Mouse (Mus musculus) megakaryocyte, embryonic 14.5 days (primary cell): ENCODE measurements around the gene Siah1a.

Experiments
- FLI1 ChIP-seq: IDR thresholded peaks from 2 replicates; pipeline ENCODE4 v1.6.1; 2012; ENCODE audit warnings: low read length, inconsistent platforms, mixed read lengths
- GATA1 ChIP-seq: IDR thresholded peaks from 3 replicates; pipeline ENCODE4 v1.6.1; 2012; ENCODE audit warnings: mixed read lengths, low read length, inconsistent platforms, borderline replicate concordance

DNA sequence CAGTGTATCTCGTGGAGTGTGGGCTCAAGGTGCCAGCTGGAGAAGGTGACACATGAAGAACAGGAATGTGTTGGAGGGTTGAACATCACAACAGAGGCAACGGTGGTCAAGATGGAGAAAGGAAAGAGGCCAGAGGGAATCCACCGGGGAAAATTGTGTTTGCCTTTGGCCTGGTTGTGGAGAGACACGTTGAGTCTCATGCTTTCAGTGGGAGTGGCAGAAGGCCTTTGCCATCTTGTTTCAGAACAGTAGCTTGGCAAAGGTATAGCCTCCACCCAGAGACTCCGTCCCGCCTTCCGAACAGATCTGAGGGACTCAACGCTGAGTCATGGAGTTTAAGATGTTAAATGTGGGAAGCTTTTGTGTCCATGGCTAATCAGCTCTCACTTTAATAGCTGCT is 19.9 kb upstream of the Siah1a start:
- no peak for TF ChIP-seq GATA1
- TF ChIP-seq FLI1: no peak
